Mouse (Mus musculus): Measurements from ENCODE around the gene Gne.

DNA sequence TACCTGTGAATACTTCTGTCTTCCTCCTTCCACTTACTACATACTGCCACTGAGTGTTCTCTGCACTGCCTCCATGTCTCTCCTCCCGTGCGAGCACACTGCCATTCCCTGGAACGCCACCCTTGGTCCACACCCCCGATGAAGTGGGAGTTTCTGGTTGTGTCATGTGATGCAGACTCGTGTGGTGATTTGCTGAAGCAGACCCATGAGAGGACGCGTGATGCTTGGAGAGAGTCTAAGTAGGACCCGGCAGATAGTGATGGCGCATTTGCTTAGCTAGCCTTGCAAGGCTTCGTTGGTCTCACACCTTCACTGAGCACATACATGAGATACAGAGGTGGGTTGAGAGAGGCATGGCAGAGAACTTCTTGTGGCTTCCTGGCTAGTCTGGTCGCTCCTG, 90.9 kb downstream of the Gne start:
- TF ChIP-seq POLR2A (IDR thresholded peaks at IDR 0.05; ENCODE audit: control insufficient read depth, low read depth, low read length) (no peak), CTCF (IDR thresholded peaks at IDR 0.05; ENCODE audit: control insufficient read depth, insufficient read depth, insufficient replicate concordance, low read depth, low read length) (no peak)
